Mouse (Mus musculus): ENCODE results near the gene Ripor2.

DNA sequence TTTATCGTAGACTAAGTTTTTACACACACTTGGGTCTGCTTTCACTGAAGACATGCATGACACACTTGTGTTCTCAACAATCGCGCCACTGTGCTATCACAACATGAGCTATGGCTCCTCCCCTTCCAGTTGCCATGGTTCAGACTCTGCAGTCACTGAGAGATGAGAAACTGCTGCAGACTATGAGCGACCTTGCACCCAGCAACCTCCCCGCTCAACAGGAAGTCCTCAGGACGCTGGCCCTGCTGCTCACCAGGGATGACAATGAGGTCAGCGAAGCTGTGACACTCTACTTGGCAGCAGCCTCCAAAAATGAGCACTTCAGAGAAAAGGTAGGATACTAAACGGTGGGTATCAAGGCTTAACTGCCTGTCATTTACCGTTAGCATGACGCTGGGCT lies 139.5 kb downstream of the Ripor2 start:
- TF ChIP-seq POLR2A (IDR thresholded peaks at IDR 0.05; ENCODE audit: insufficient read depth, low read length), result no peak
- no peak for TF ChIP-seq EP300 (IDR thresholded peaks at IDR 0.05; ENCODE audit: insufficient read depth, low read depth, low read length)
- TF ChIP-seq CTCF (IDR thresholded peaks at IDR 0.05; ENCODE audit: low read depth, low read length), result no peak

All from ES-Bruce4 (cell line).